Mouse (Mus musculus): ENCODE measurements around the gene C1qtnf5.

- TF ChIP-seq CTCF (IDR thresholded peaks at IDR 0.05; ENCODE audit: borderline replicate concordance, insufficient read depth, low read depth, low read length) (no peak), POLR2A (IDR thresholded peaks at IDR 0.05; ENCODE audit: borderline replicate concordance, insufficient read depth, low read length) (no peak)
Measured at GRCm38 (mm10) chr9:44077266-44077910, 29.7 kb upstream of the C1qtnf5 start.

Data from cerebellum, adult 2 months (tissue).